Mouse (Mus musculus) embryonic facial prominence, embryonic 14.5 days (tissue): ENCODE data around the gene Hoxd8. TPM values are rescaled to one million over a fixed set of nuclear protein-coding genes. Genes with fewer than 3 reads are reported as not detected.

Experiments used
- ATAC-seq: fragments of 200-750 bp; cut with Nextera tagmentation; 2 replicates; pipeline ENCODE4 v1.8.0; 2017; ENCODE audit warnings: low read depth, moderate number of reproducible peaks, moderate TSS enrichment
- DNase-seq: peaks from one replicate; pipeline ENCODE4 v3.0.0-alpha.2; 2015; ENCODE audit warnings: low spot score
- H3K27ac ChIP-seq: fragments of 300-500 bp; sonication (generic); replicated peaks from 2 replicates; pipeline ENCODE4 v1.5.1; 2014; ENCODE audit warnings: low read depth, mild to moderate bottlenecking, low read length, moderate library complexity
- H3K27me3 ChIP-seq: fragments of 300-500 bp; sonication (generic); replicated peaks from 2 replicates; pipeline ENCODE4 v1.6.1; 2014; ENCODE audit warnings: low read length; ENCODE audit not compliant: control insufficient read depth, insufficient read depth
- H3K36me3 ChIP-seq: fragments of 300-500 bp; sonication (generic); 2 replicates; pipeline ENCODE4 v1.6.1; 2014; ENCODE audit warnings: low read length, mixed read lengths; ENCODE audit not compliant: control insufficient read depth, insufficient read depth
- H3K4me1 ChIP-seq: fragments of 300-500 bp; sonication (generic); 2 replicates; pipeline ENCODE4 v1.6.1; 2014; ENCODE audit warnings: antibody characterized with exemption, low read length; ENCODE audit not compliant: control insufficient read depth, insufficient read depth
- H3K4me2 ChIP-seq: fragments of 300-500 bp; sonication (generic); 2 replicates; pipeline ENCODE4 v1.6.1; 2014; ENCODE audit warnings: low read depth, mild to moderate bottlenecking, low read length, moderate library complexity, mixed read lengths
- H3K4me3 ChIP-seq: fragments of 300-500 bp; sonication (generic); 2 replicates; pipeline ENCODE4 v1.5.1; 2014; ENCODE audit warnings: low read depth, mild to moderate bottlenecking, low read length
- H3K9ac ChIP-seq: fragments of 300-500 bp; sonication (generic); 2 replicates; pipeline ENCODE4 v1.6.1; 2014; ENCODE audit warnings: low read depth, mild to moderate bottlenecking, low read length, moderate library complexity, mixed read lengths
- H3K9me3 ChIP-seq: fragments of 300-500 bp; sonication (generic); 2 replicates; pipeline ENCODE4 v1.6.1; 2016; ENCODE audit warnings: low read length; ENCODE audit not compliant: control insufficient read depth
- WGBS: fragments of 180-500 bp; shearing (Covaris S2); extraction: QIAGEN DNeasy Blood & Tissue Kit; methylation state at CpG from one replicate; pipeline ENCODE4 v1.1.7; 2014; 5-methylcytosine and 5-hydroxymethylcytosine counted together
- polyA plus RNA-seq: library from polyadenylated mRNA; unstranded; fragments of >200 nt; fragmentation: Nextera tagmentation; extraction: Ambion mirVana; gene quantifications from 2 replicates; pipeline ENCODE4 v1.2.1, GENCODE M21; 2014

Hoxd8 gene
- polyA plus RNA-seq, 1 experiment from 2014 or later = 8.7 TPM

- 0 out of 2 replicates have a peak overlapping the region, but pooled peaks have one; percentile 44 for H3K4me3 ChIP-seq
- no peak overlapping the region for H3K27ac ChIP-seq
- H3K27me3 ChIP-seq = peaks cover 96% of the 10 kb centered on the region
- H3K4me1 ChIP-seq = peaks cover 12% of the 10 kb centered on the region; the same call in 1 of the 2 replicates
- ATAC-seq (no peak), DNase-seq (no peak)
- no peak overlapping the region for H3K9ac ChIP-seq
- no peaks in the 10 kb centered on the region for H3K36me3 ChIP-seq
- H3K9me3 ChIP-seq = no peaks in the 10 kb centered on the region
- H3K4me2 ChIP-seq = peak overlapping the region; percentile 4; the same call in 1 of the 2 replicates
- WGBS = 6% methylated on average over 25 of the region's 26 CpGs
These were observed 559 bp upstream of the Hoxd8 start for GRCm38 (mm10) chr2:74703720-74704392.

- peak overlapping the region; percentile 44 for H3K4me3 ChIP-seq
- 0 out of 2 replicates have a peak overlapping the region, but pooled peaks have one; percentile 28 for H3K27ac ChIP-seq
- no peaks in the 10 kb centered on the region for H3K36me3 ChIP-seq
- ATAC-seq (peak; percentile 22; the same call in 1 of the 2 replicates), DNase-seq (no peak)
- H3K9me3 ChIP-seq = no peaks in the 10 kb centered on the region
- H3K4me1 ChIP-seq = peaks cover 12% of the 10 kb centered on the region; the same call in 1 of the 2 replicates
- H3K9ac ChIP-seq = peak overlapping the region; percentile 58
- peak overlapping the region; percentile 72 for H3K4me2 ChIP-seq
- H3K27me3 ChIP-seq = peaks cover 96% of the 10 kb centered on the region
- 0% methylated on average over 9 of the region's 66 CpGs for WGBS
These were observed 618 bp downstream of the Hoxd8 start for GRCm38 (mm10) chr2:74704999-74705466.

- Histone ChIP-seq H3K4me1 (peaks cover 12% of the 10 kb centered on the region; the same call in 1 of the 2 replicates), H3K36me3 (no peaks in the 10 kb centered on the region), H3K4me3 (peak overlapping the region; percentile 44), H3K27me3 (peaks cover 96% of the 10 kb centered on the region), H3K27ac (0 out of 2 replicates have a peak overlapping the region, but pooled peaks have one; percentile 28), H3K9me3 (no peaks in the 10 kb centered on the region), H3K4me2 (peak overlapping the region; percentile 72), H3K9ac (peak overlapping the region; percentile 58)
- DNase-seq (no peak), ATAC-seq (0 out of 2 replicates have a peak, but pooled peaks have one; percentile 23)
- under 1% methylated on average over 15 of the region's 85 CpGs for WGBS
These were observed 1.2 kb downstream of the Hoxd8 start for GRCm38 (mm10) chr2:74705467-74706089.

GRCm38 (mm10) chr2:74706393-74706960, 2.1 kb downstream of the Hoxd8 start:
- Histone ChIP-seq H3K4me3 (peak overlapping the region; percentile 44), H3K4me2 (peak overlapping the region; percentile 11; the same call in 1 of the 2 replicates), H3K9ac (no peak overlapping the region)

GRCm38 (mm10) chr2:74707599-74707998, 3.2 kb downstream of the Hoxd8 start:
- Histone ChIP-seq H3K27ac (no peak overlapping the region), H3K9ac (no peak overlapping the region), H3K36me3 (no peaks in the 10 kb centered on the region), H3K4me3 (no peak overlapping the region), H3K9me3 (no peaks in the 10 kb centered on the region), H3K4me1 (peaks cover 12% of the 10 kb centered on the region; the same call in 1 of the 2 replicates), H3K27me3 (peaks cover 97% of the 10 kb centered on the region), H3K4me2 (no peak overlapping the region)
- no peak for DNase-seq
- WGBS = 11% methylated on average over 7 of the region's 7 CpGs
- ATAC-seq = no peak

More at GRCm38 (mm10) chr2:74706393-74706960, 2.1 kb downstream of the Hoxd8 start:
- H3K4me1 ChIP-seq = peaks cover 12% of the 10 kb centered on the region; the same call in 1 of the 2 replicates
- 2% methylated on average over 13 of the region's 13 CpGs for WGBS
- H3K36me3 ChIP-seq = no peaks in the 10 kb centered on the region
- no peaks in the 10 kb centered on the region for H3K9me3 ChIP-seq
- ATAC-seq = no peak
- no peak for DNase-seq
- H3K27me3 ChIP-seq = peaks cover 96% of the 10 kb centered on the region
- H3K27ac ChIP-seq = no peak overlapping the region

GRCm38 (mm10) chr2:74708676-74709075, 4.3 kb downstream of the Hoxd8 start:
- H3K4me1 ChIP-seq = peaks cover 12% of the 10 kb centered on the region; the same call in 1 of the 2 replicates
- H3K9ac ChIP-seq = no peak overlapping the region
- H3K27me3 ChIP-seq = peaks cover 97% of the 10 kb centered on the region
- ATAC-seq (no peak), DNase-seq (no peak)
- no peaks in the 10 kb centered on the region for H3K9me3 ChIP-seq
- 10% methylated on average over 4 of the region's 4 CpGs for WGBS
- no peaks in the 10 kb centered on the region for H3K36me3 ChIP-seq
- H3K27ac ChIP-seq = no peak overlapping the region
- H3K4me3 ChIP-seq = no peak overlapping the region
- H3K4me2 ChIP-seq = no peak overlapping the region

- Histone ChIP-seq H3K27me3 (peaks cover 97% of the 10 kb centered on the region), H3K36me3 (no peaks in the 10 kb centered on the region), H3K4me1 (peaks cover 9% of the 10 kb centered on the region; the same call in 1 of the 2 replicates), H3K4me2 (no peak overlapping the region), H3K4me3 (no peak overlapping the region), H3K9me3 (no peaks in the 10 kb centered on the region), H3K9ac (no peak overlapping the region), H3K27ac (no peak overlapping the region)
- no peak for DNase-seq
- ATAC-seq = no peak
- WGBS = 5% methylated on average over 5 of the region's 5 CpGs
These were observed 5.3 kb downstream of the Hoxd8 start for GRCm38 (mm10) chr2:74709465-74710419.
